Mouse (Mus musculus) lung, postnatal 14 days (tissue): ENCODE data around the gene Arhgdib.

Source experiments
- DNase-seq: peaks from one replicate; pipeline ENCODE4 v3.0.0; 2021

Gene Arhgdib

DNA sequence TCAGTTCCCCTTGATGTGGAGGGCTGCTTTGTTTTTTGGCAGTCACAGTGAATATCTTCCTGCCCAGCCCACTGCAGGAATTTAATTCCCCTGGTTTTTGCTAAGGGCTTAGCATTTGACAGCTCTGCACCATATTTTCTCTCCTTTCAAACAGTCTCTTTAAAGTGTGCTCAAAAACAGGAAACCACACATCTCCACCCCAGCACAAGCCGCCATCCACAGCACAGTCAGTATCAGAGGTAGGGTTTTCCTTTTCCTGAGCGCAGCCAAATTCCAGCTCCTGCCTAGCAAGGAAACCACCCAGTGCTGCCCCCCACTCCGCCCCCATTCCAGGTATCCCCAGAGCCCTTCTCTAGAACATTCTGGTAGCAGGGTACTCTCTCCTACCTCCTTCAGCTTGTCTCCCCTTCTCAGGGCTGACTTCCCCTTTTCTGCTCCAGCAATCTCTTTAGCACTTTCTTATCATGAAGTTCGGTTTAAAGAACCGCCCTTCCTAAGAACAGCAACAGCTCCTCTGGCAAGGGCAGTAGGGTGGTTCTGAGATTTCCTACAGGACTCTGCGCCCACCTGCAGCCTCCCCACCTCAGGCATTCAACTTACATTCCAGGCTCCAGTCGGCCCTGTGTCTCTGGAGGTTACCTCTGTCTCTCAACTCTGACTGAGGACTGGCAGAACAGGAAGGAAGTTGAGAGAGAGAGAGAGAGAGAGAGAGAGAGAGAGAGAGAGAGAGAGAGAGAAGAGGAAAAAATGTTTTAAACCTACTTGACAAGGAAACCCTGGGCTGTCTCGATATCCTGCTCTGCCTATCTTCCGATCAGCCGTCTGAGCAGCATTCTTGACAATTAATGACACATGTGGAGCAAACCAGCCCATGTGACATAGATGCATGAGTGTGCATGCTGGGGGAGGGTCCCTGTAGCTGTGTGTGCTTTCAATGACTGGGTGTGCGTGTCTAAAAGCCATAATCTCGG, at the start of gene Arhgdib:
Gene Arhgdib (minus strand): TSS at position 849 of the 971 bp plus-strand sequence.
- no peak for DNase-seq

DNA sequence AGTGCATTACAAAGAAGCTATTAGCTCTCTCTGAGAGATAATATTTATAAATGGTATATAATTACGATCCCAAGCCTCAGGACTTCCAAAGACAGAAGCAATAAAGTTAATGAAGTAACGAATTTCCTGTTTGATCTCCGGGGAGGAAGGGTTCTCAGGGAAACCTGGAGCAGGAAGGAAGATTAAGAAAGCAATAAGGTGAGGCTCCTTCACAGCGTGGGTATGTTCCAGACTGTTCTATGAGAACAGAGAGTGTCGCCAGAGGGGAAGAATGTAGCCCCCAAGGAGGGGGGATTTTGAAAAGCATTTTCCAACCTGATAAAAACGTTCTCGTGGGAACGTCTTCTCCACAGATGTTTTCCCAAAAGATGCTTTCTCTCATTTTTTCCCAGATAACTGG, 48.9 kb upstream of the Arhgdib start:
- no peak for DNase-seq

DNA sequence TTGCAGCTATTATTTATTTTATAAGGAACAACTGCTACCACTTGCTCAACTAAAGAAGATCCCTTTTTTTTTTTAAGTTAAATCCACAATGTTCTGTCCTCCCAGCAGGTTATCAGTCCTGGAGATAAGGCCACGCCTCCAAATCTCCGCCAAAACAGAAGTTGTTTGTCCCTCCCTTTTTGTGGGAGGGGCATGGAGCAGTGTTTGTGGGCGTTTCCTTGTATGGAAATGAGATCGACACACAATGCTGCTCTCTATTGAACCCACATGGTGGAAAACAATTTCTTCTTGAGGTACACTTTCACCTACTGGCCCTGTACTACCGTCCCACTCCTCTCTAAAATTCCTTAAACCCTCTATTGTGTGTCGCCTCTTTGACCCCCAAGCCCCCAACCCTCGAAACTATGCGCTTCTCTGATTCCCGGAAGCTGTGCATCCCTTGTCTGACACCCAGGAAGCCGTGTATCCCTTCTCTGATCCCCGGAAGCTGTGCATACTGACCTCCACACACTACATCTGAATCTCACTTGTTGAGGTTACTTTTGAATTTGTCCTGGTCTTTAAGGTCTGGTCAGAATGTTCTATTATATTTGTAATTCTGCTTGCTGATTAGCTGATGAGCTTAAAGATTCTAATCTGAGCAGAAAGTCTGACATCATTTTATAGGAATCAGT, 48.3 kb upstream of the Arhgdib start:
- no peak for DNase-seq

DNA sequence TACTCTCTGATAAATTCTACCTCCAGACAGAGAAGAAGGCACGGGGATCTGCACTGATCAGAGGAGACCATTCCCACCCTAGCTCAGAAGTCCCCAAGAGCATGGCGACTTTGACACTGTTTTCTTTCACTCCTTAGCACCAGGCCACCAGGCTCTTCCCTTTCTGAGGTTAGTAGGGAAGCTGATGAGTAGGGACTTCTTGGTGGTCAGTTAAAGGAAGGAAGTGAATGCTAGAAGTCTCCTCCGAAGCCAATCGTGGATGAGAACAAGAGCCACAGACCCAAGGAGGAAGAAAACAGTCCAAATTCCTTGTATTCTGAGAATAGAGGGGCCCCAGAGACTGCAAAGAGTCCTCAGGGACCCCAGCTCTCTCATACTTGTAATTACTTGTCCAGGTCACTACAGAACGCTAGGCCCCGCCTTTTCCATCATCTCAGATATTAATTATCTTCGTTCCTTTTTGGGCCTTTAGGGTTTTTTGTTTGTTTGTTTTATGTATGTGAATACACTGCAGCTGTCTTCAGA, 46.9 kb upstream of the Arhgdib start:
- no peak for DNase-seq

DNA sequence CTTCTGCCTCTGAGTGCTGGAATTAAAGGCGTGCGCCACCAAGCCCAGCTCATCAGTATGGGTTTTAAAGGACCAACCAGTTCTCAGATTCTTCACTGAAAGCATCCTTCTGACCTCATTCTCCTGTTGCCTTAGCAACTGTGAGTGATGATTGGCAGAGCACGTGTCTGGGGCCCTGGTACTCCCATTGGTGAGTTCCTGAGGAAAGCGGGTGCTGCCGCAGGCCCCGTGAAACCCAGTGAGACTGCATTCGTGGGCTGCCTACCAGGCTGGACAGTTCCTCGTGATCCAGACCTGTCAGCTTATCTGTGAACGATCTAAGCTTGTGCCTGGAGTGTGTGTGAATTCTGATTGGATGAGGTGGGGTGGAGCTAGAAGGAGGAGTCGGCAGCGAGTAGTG, 45.0 kb upstream of the Arhgdib start:
- DNase-seq: no peak

DNA sequence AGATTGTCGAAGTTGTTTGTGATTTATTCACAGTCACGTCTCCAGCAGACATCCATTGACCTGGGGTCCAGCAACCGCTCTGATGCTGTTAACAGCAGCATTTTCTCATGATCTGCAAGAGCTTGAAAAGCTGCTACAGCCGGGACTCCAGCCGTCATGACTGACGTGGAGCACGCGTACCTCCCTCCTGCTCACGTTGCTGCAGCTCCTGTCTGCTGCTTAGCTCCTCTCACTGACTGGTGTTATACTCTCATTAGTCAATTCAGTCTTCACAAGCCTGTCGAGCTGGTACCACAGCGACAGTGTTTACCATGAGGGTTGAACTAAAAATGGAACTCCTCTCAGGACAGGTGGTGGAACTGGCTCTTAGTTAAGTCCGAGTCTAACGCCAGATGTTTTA, 44.3 kb upstream of the Arhgdib start:
- DNase-seq: no peak

DNA sequence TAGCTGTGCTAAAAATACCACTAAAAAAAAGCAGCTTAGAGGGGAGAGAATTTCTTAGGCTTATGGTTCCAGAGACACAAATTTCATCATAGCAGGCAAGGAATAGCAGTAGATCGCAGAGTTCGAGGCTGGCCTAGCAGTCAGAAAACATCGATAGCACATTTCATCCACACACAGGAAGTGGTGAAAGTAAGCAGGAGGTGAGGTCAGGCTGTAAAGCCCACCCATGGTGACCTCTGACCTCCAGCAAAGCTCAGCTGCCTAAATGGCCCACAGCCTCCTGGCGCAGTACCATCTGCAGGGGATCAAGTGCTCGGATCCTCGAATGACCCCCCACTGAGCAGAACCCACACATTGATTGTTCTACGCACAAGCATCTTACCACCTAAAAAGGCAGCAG, 41.5 kb upstream of the Arhgdib start:
- no peak for DNase-seq

DNA sequence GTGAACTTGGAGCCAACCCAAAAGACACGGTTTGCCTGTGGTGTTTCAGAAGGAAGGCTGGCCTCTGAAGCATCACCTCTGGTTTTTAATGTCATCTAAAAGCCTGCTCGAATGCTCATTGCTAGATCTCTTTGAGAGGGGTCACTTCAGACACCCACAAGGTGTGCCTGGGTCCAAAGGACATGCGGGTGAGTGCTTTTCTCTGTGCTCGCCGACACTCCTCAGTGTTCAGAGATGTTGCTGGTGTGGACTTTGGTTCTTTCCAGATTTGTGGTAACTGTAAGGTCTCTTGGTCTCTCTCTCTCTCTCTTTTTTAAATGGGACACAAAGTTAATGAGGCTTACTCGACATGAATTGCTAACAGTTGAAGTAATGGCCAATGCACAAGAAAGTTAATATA, 40.9 kb upstream of the Arhgdib start:
- DNase-seq: no peak

DNA sequence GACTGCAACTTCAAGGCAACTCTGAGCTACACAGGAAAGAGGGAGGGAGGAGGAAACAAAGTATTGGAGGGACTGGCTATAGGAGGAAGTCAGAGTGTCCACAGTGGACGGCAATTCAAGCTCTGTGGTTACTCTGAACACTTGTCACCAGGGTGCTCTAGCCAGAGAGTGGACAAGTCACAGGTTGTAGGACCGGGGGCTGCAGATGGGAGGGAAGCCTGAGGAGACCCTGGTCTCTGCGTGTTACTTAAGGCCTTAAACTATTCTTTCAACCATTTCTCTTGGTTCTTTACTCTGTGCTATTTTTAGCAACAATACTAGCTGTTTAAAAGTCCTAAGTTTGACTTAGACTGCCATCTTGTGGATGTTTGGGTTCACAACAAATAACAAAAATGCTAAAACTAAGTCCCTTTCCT, 38.6 kb upstream of the Arhgdib start:
- no peak for DNase-seq

DNA sequence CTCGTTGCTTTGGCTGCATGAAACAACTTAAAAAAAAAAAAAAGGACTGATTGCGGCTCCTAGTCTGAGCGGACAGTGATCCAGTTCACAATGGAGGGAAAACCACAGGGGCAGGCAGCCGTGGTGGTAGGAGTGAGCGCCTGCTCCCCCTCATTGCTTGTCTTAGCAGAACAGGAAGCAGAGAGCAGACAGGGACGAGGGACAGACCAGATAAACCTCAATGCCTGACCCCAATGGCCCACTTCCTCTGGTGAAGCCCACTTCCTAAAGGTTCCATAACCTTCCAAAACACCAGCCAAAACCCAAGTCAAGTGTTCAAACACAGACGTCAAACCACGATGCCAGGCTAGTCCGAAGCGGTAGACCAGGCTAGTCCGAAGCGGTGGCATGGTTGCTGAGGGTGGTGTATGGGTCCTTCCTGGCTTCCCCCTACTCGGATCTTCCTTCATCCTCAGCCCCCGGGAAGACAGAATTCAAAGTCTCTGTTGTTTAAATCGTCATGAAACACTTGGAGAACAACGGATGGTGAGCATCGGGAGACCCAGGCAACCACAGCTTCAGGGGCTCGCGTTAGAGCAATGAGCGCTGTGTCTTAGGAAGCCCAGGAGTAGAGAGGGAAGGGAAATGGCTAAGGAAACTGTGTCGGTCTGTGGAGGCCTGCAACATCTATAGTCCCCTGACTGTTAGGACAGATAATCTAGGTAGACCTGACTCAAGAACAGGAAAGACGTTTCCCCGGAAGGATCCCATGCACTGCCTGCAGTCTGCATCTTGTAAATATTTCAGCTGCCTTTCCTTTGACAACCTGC, 37.8 kb upstream of the Arhgdib start:
- DNase-seq: no peak

DNA sequence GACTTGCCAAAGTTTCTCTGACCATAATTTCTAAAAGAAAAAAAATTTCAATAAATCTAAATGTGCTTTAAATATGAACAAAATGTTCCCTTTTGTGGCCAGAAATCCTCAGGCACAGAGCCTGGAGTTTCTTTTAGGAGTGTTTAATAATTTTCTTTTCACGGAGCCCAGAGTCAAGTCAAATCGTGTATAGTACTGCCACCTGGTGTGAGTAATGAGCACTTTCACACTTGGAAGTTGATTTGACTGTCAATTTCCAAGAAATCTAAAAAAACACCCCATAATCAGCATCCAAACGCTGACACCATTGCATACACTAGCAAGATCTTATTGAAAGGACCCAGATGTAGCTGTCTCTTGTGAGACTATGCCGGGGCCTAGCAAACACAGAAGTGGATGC, 27.2 kb upstream of the Arhgdib start:
- DNase-seq: peak; percentile 13

DNA sequence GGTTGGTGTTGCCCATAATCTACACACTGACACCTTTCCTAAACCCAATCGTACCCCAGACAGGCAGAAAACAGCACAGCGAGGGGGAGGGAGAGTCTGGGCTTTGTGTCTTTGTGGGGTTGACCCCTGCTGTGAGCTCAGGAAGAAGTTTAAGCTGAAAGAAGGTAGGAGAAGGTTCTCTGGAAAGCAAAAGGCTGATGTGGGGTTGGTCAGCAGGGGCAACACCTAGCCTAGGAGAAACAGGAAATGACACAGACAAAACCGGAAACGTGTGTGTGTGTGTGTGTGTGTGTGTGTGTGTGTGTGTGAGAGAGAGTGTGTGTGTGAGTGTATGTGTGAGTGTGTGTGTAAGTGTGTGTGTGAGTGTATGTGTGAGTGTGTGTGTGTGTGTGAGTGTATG, 25.8 kb upstream of the Arhgdib start:
- no peak for DNase-seq

DNA sequence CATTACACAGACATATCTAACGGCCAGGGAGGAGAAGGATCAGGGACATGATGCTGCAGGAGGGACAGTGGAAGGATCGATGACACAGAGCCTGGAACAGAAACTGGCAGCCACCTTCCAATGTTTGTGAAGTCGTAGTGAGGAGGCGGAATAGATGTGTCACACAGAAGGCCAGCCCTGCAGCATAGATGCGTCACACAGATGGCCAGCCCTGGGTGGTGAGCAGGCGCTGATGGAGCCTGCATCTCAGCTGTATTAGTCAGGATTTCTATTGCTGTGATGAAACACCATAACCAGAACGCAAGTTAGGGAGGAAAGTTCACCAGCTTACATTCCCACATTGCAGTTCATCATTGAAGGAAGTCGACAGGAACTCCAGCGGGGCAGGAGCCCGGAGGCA, 24.2 kb upstream of the Arhgdib start:
- DNase-seq: no peak

DNA sequence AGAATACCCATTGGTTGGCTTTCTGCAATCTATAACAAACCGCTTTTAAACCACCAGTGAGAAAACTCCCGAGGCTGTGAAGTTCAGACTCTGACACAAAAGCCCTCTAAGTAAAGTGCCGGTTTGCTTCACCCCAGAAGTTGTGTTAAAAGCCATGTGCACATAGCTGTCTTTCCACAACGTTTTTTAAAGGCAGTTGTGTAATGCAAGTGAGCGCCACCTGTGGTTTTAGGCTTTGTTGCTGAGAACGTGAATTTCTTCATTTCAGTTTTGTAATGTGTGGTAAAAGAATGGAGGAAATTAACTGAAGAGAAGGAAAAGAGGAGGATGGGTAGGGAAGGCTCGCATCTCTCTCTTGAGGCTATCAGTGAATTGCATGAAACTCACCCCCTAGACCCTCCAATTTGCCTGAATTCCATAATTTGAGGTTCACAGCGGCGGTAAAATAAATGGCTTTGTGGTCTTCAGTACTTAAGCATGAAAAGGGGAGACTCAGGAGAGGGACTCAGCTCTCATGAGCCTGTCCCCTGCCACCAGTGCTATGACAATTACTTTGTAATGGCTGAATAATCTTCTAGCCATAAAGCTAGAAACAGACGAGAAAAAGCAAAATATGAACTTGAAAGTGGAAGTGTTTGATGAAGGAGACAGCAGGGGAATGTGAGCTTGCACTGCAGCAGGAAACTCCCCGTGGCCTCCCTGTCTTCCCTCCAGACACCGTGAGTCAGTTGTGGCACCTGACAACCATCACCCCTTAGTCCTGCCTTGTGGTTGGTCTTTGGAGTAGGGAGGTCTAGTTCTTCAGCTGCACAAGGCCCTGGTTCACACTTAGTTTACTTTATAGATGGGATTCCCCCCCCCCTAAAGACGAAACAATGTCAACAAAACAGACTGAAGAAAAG, 23.2 kb upstream of the Arhgdib start:
- peak; percentile 25 for DNase-seq

DNA sequence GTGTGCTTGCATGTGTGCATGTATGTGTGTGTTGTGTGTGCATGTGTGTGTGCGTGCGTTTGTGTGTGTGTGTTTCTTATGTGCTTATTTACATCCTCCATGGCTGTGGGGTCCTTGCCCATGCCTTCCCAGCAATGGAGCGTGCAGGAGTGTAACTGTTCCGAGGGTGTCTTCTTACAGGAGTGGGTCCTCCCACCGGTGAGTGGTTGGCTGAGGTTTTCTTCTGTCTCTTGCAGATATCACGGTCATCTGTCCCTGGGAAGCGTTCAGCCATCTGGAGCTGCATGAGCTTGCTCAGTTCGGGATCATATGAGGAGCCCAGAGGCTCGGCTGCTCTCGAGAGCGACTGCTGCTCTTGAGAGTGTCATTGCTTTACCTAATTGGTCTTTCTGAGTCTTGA, 21.3 kb upstream of the Arhgdib start:
- DNase-seq: no peak

DNA sequence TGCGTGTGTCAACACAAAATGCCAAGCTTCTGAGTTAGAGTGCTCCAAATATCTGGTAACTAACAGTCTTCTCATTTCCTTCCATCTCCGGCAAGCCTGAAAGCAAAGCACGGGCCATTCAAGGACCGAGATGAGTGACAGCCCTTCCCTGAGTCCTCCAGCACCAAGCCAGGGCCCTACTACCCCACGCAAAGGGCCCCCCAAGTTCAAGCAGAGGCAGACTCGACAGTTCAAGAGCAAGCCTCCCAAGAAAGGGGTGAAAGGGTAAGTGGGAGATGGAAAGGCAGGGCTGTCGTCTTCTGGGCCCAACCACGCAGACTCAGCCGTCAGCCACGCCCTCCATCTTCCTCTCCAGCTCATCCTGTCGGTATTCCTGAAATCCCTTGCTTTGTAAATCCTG, 17.4 kb upstream of the Arhgdib start:
- DNase-seq: no peak

DNA sequence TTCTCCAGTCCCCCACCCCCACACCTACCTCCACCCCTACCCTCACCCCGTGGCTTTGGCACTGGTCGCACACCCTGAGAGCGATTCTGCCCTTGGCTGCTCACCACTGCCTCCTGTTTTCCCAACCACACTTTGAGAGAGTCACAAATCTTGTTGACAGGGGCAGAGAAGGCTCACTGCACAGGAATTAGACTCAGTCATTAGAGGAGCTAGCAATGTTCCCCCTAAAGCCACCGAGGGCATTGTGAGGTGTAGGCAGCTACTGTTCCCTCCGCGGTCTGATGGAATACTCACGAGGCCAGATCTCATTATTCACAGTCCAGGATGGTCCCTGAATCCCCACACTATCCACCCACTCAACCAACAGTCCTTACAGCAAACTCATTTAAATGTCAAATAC, 15.4 kb upstream of the Arhgdib start:
- DNase-seq: no peak

DNA sequence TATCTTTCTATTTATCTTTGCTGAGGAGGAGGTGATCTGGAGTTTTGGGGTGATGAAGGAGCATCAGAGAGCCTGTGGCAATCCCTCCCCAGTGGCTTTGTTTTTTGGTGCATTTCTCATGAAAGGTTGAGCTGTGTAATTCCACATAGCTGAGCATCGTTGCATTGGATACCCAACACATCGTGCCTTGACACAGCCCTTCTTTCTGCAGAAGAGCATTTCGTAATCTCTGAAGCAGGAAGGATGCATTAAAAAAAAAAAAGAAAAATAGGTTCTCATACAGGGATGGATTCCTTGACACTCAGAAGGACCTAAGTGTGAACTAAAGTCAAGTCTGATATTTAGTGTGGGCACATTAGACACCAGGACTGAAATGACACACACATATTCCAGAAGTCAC, 13.5 kb upstream of the Arhgdib start:
- no peak for DNase-seq

DNA sequence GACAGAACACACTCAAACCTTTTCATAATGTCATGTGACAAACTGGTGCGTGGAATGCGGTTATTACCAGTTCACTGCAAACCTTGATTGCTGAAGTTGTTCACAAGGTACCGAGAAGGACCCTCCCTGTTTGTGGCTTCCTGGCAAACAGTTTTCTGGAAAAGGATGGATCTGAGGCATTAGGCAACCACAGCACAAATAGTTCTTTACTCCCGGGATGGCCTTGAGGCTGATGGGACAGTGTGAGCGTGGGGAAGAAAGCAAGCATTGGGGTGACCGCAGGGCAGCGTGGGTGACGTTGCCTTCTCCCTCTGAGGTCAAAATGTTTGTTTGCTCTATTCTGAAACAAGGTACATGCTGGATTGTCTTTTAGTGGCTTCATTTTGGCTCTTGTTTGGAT, 13.0 kb upstream of the Arhgdib start:
- no peak for DNase-seq

DNA sequence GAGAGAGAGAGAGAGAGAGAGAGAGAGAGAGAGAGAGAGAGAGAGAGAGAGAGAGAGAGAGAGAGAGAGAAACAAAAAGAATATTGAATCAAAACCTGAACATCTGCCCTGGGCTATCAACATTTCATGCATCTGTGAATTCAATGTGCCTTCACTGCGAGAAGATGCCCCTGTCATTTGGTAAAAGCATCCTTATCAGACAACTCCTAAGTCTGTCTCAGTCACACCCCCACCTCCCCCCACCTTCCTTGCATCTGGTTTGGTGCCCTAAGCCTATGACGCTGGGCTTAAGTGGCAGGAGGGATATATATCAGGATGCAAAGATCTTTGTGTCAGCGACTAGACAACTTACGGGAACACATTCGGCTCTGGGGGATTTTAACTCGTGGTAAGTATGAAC, 12.5 kb upstream of the Arhgdib start:
- DNase-seq: no peak

DNA sequence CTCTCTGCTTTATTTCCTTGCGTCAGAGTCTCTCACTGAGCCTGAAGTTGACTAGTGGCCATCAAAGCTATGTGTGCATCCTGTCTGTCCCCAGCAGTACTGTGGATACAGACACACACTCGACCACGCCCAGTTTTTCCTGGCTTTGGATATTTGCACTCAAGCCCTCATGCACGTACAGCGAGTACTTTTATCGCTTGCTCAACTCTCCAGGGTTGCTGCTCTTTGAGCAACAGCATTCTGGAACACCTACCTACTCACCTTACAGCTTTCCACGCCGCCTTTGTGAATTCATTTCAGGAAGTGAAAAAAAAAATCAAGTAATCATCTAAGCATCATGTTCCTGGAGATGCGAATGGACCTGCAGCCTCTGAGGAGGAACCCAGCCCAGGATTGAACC, 11.2 kb upstream of the Arhgdib start:
- DNase-seq: no peak

DNA sequence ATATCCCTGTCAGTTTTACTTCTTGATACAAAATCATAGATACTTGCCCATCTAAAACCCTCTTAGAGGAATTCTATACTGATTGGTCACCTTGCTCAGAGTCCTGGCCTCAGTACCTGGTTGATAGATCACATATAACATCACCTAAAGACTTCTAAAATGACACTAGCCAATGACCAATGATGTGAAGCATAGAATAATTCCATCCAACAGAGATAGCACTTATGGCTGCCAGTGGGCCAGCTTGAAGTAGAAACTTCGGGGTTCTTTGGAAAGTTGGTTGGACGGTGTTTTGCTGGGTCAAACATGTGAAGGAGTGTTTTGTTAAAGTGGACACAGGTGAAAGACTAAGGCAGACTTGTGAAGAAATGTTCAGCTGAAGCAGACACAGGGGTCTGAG, 8.5 kb upstream of the Arhgdib start:
- DNase-seq: no peak
